Comparison of ENCODE assay signal across 23 mouse cellular contexts in the genomic region with DNA sequence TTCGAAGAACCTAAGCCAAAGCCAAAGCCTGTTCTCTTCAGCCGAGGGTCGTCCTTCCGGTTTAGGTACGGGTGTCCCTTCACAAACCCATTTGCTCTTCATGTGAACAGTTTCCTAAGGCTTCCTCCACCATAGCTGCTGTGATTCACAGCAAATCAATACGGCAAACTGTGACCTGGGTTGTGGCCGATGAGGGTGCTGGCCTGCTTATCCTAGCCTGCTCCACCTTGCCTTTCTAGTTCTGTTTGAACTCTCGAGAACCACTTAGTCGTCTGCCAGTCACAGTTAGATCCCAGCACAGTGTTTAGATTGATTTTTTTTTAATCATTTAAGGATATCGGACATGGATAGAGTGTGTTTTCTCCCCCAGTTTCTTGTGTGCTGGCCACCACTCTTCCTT.
DNase-seq lines count a peak whose midpoint lies in the region; ATAC-seq and TF ChIP-seq lines count a peak whose summit lies in the region.
"Had no signal": no experiment of that assay in that cellular context is flagged by ENCODE, and none has a peak within 500 bp of the region (broad histone marks: within the 10 kb centered on the region; RNA-seq: fewer than 3 reads in every experiment).

No protein-coding gene starts in this region.

- no peak for TF ChIP-seq POLR2A in embryonic fibroblast, embryonic 13.5 days (IDR thresholded peaks at IDR 0.05; ENCODE audit: low read depth, low read length)

- no peak for TF ChIP-seq CTCF in lung, embryonic 14.5 days (IDR thresholded peaks at IDR 0.05; ENCODE audit: low read depth)
- no peak for TF ChIP-seq CTCF in embryonic fibroblast, embryonic 13.5 days (IDR thresholded peaks at IDR 0.05; ENCODE audit: borderline replicate concordance, insufficient read depth, low read length)

- 0 out of 2 replicates have a peak, but pooled peaks have one; percentile 11 for ATAC-seq in liver, embryonic 16.5 days (ENCODE audit: low read depth)
- ATAC-seq in liver, embryonic 11.5 days (replicated peaks; ENCODE audit: low FRiP score) = no peak
- ATAC-seq in lung, embryonic 14.5 days (ENCODE audit: insufficient read depth) = no peak
- ATAC-seq in stomach, embryonic 16.5 days (ENCODE audit: insufficient read depth, low FRiP score) = peak; percentile 37; the same call in 1 of the 2 replicates
- ATAC-seq in forebrain, embryonic 14.5 days = no peak
- ATAC-seq: forebrain, embryonic 15.5 days; forebrain, postnatal 0 days had no signal

- H3K4me3 ChIP-seq in liver, embryonic 16.5 days (ENCODE audit: low read depth, low read length) = no peak overlapping the region
- H3K4me3 ChIP-seq in liver, embryonic 11.5 days (ENCODE audit: low read depth, low read length) = no peak overlapping the region
- no peak overlapping the region for H3K4me3 ChIP-seq in lung, embryonic 14.5 days (ENCODE audit: low read depth, low read length)
- no peak overlapping the region for H3K4me3 ChIP-seq in embryonic fibroblast, embryonic 13.5 days (ENCODE audit: insufficient read depth, low read length)
- no peak overlapping the region for H3K4me3 ChIP-seq in stomach, embryonic 16.5 days (replicated peaks; ENCODE audit: low read length)
- H3K4me3 ChIP-seq in forebrain, embryonic 14.5 days (ENCODE audit: low read depth, low read length) = no peak overlapping the region
- H3K4me3 ChIP-seq: embryonic facial prominence, embryonic 10.5 days; embryonic facial prominence, embryonic 12.5 days; erythroblast, embryonic 14.5 days; forebrain, embryonic 10.5 days; forebrain, embryonic 12.5 days; forebrain, embryonic 15.5 days had no signal

- no peak overlapping the region for H3K4me2 ChIP-seq in liver, embryonic 16.5 days (ENCODE audit: low read depth, low read length)
- H3K4me2 ChIP-seq in liver, embryonic 11.5 days = no peak overlapping the region
- H3K4me2 ChIP-seq in lung, embryonic 14.5 days = no peak overlapping the region
- no peak overlapping the region for H3K4me2 ChIP-seq in stomach, embryonic 16.5 days (ENCODE audit: low read depth, low read length)
- H3K4me2 ChIP-seq in forebrain, embryonic 14.5 days (ENCODE audit: low read length) = no peak overlapping the region
- H3K4me2 ChIP-seq: embryonic facial prominence, embryonic 12.5 days; forebrain, embryonic 12.5 days; forebrain, embryonic 15.5 days had no signal

- H3K36me3 ChIP-seq in liver, embryonic 16.5 days (ENCODE audit: control insufficient read depth, insufficient read depth) = no peaks in the 10 kb centered on the region
- H3K36me3 ChIP-seq in liver, embryonic 11.5 days (ENCODE audit: control insufficient read depth, insufficient read depth, low read length) = no peaks in the 10 kb centered on the region; the same call in 1 of the 2 replicates
- peaks cover 71% of the 10 kb centered on the region for H3K36me3 ChIP-seq in lung, embryonic 14.5 days (ENCODE audit: insufficient read depth)
- H3K36me3 ChIP-seq in stomach, embryonic 16.5 days (ENCODE audit: control insufficient read depth, insufficient read depth, low read length) = peaks cover 5% of the 10 kb centered on the region; the same call in 1 of the 2 replicates
- peaks cover 65% of the 10 kb centered on the region for H3K36me3 ChIP-seq in forebrain, embryonic 14.5 days (ENCODE audit: control insufficient read depth, insufficient read depth, low read length)

- no peaks in the 10 kb centered on the region for H3K27me3 ChIP-seq in liver, embryonic 16.5 days (ENCODE audit: control insufficient read depth, insufficient read depth, low read depth, low read length)
- no peaks in the 10 kb centered on the region for H3K27me3 ChIP-seq in liver, embryonic 11.5 days (replicated peaks; ENCODE audit: control insufficient read depth, insufficient read depth, low read length)
- no peaks in the 10 kb centered on the region for H3K27me3 ChIP-seq in lung, embryonic 14.5 days (ENCODE audit: insufficient read depth, low read length)
- H3K27me3 ChIP-seq in stomach, embryonic 16.5 days (ENCODE audit: control insufficient read depth, insufficient read depth, low read length) = no peaks in the 10 kb centered on the region
- H3K27me3 ChIP-seq in forebrain, embryonic 14.5 days (replicated peaks; ENCODE audit: control insufficient read depth, insufficient read depth, low read length) = no peaks in the 10 kb centered on the region
- H3K27me3 ChIP-seq: embryonic facial prominence, embryonic 12.5 days; forebrain, embryonic 12.5 days; forebrain, embryonic 15.5 days had no signal

- no peak overlapping the region for H3K9ac ChIP-seq in liver, embryonic 16.5 days (ENCODE audit: low read depth, low read length)
- H3K9ac ChIP-seq in liver, embryonic 11.5 days (ENCODE audit: low read depth, low read length) = no peak overlapping the region
- H3K9ac ChIP-seq in lung, embryonic 14.5 days = no peak overlapping the region
- no peak overlapping the region for H3K9ac ChIP-seq in stomach, embryonic 16.5 days (ENCODE audit: low read length)
- H3K9ac ChIP-seq in forebrain, embryonic 14.5 days (ENCODE audit: low read length) = no peak overlapping the region
- H3K9ac ChIP-seq: embryonic facial prominence, embryonic 12.5 days; forebrain, embryonic 12.5 days; forebrain, embryonic 15.5 days; forebrain, postnatal 0 days had no signal

- H3K4me1 ChIP-seq in liver, embryonic 16.5 days (ENCODE audit: control insufficient read depth, low read depth, low read length) = no peaks in the 10 kb centered on the region
- H3K4me1 ChIP-seq in liver, embryonic 11.5 days (replicated peaks; ENCODE audit: control insufficient read depth, insufficient read depth, low read length) = no peaks in the 10 kb centered on the region
- no peaks in the 10 kb centered on the region for H3K4me1 ChIP-seq in lung, embryonic 14.5 days (ENCODE audit: insufficient read depth)
- H3K4me1 ChIP-seq in embryonic fibroblast, embryonic 13.5 days (ENCODE audit: control insufficient read depth, insufficient read depth, low read length) = peaks cover 14% of the 10 kb centered on the region
- peaks cover 5% of the 10 kb centered on the region; the same call in 1 of the 2 replicates for H3K4me1 ChIP-seq in stomach, embryonic 16.5 days (ENCODE audit: control insufficient read depth, insufficient read depth, low read length)
- no peaks in the 10 kb centered on the region for H3K4me1 ChIP-seq in forebrain, embryonic 14.5 days (ENCODE audit: control insufficient read depth, insufficient read depth, low read length)
- H3K4me1 ChIP-seq: forebrain, embryonic 15.5 days had no signal

- DNase-seq in liver, embryonic 11.5 days (ENCODE audit: low spot score) = no peak
- no peak for DNase-seq in lung, embryonic 14.5 days
- no peak for DNase-seq in lung, postnatal 10 days
- no peak for DNase-seq in adrenal gland, postnatal 36 days
- no peak for DNase-seq in forebrain, embryonic 14.5 days (ENCODE audit: low spot score)
- DNase-seq: adrenal gland, adult 2 months; adrenal gland, postnatal 10 days; adrenal gland, postnatal 25 days; cerebellum, adult 11-12 months; cerebellum, adult 2 months; cerebellum, adult 9-10 months; cerebellum, postnatal 10 days; cerebellum, postnatal 25 days; forebrain, postnatal 0 days had no signal

- WGBS in liver, embryonic 16.5 days (ENCODE audit: insufficient replicate concordance) = 55% methylated on average over 10 of the region's 10 CpGs
- WGBS in liver, embryonic 11.5 days = 74% methylated on average over 10 of the region's 10 CpGs
- WGBS in lung, embryonic 14.5 days = 62% methylated on average over 10 of the region's 10 CpGs
- 59% methylated on average over 10 of the region's 10 CpGs for WGBS in stomach, embryonic 16.5 days
- WGBS in forebrain, embryonic 14.5 days = 94% methylated on average over 10 of the region's 10 CpGs

- H3K9me3 ChIP-seq in liver, embryonic 16.5 days (replicated peaks; ENCODE audit: control insufficient read depth, low read length) = no peaks in the 10 kb centered on the region
- no peaks in the 10 kb centered on the region for H3K9me3 ChIP-seq in liver, embryonic 11.5 days (ENCODE audit: control insufficient read depth, low read length)
- no peaks in the 10 kb centered on the region for H3K9me3 ChIP-seq in lung, embryonic 14.5 days (ENCODE audit: low read depth, low read length)
- H3K9me3 ChIP-seq in stomach, embryonic 16.5 days (replicated peaks; ENCODE audit: control insufficient read depth, low read length) = no peaks in the 10 kb centered on the region
- no peaks in the 10 kb centered on the region for H3K9me3 ChIP-seq in forebrain, embryonic 14.5 days (replicated peaks; ENCODE audit: control insufficient read depth, low read length)
- H3K9me3 ChIP-seq: embryonic facial prominence, embryonic 10.5 days; embryonic facial prominence, embryonic 12.5 days; forebrain, embryonic 10.5 days; forebrain, embryonic 12.5 days; forebrain, embryonic 15.5 days had no signal

- H3K27ac ChIP-seq in liver, embryonic 16.5 days (ENCODE audit: low read length) = no peak overlapping the region
- H3K27ac ChIP-seq in liver, embryonic 11.5 days (ENCODE audit: low read depth, low read length) = no peak overlapping the region
- H3K27ac ChIP-seq in lung, embryonic 14.5 days (ENCODE audit: low read depth) = peak overlapping the region; percentile 24; the same call in 1 of the 2 replicates
- H3K27ac ChIP-seq in embryonic fibroblast, embryonic 13.5 days (ENCODE audit: insufficient read depth, low read length) = peak overlapping the region; percentile 97
- no peak overlapping the region for H3K27ac ChIP-seq in stomach, embryonic 16.5 days (ENCODE audit: low read length)
- H3K27ac ChIP-seq in forebrain, embryonic 14.5 days (ENCODE audit: low read depth, low read length) = no peak overlapping the region
- H3K27ac ChIP-seq: embryonic facial prominence, embryonic 10.5 days; embryonic facial prominence, embryonic 12.5 days; forebrain, embryonic 10.5 days; forebrain, embryonic 12.5 days; forebrain, embryonic 15.5 days had no signal

Comparison
In these comparisons a context has a peak if more than half of its experiments do, and no peak if none do; other contexts are left out.
1. ATAC-seq: peak in liver, embryonic 16.5 days (single experiment) and stomach, embryonic 16.5 days (single experiment); none in liver, embryonic 11.5 days (single experiment), lung, embryonic 14.5 days (single experiment) and forebrain, embryonic 14.5 days (single experiment).
2. H3K27ac ChIP-seq: peak in lung, embryonic 14.5 days (single experiment) and embryonic fibroblast, embryonic 13.5 days (single experiment); none in liver, embryonic 16.5 days (single experiment), liver, embryonic 11.5 days (single experiment), stomach, embryonic 16.5 days (single experiment) and forebrain, embryonic 14.5 days (single experiment).